ENCODE assay signal across 8 mouse cellular contexts in the genomic region with DNA sequence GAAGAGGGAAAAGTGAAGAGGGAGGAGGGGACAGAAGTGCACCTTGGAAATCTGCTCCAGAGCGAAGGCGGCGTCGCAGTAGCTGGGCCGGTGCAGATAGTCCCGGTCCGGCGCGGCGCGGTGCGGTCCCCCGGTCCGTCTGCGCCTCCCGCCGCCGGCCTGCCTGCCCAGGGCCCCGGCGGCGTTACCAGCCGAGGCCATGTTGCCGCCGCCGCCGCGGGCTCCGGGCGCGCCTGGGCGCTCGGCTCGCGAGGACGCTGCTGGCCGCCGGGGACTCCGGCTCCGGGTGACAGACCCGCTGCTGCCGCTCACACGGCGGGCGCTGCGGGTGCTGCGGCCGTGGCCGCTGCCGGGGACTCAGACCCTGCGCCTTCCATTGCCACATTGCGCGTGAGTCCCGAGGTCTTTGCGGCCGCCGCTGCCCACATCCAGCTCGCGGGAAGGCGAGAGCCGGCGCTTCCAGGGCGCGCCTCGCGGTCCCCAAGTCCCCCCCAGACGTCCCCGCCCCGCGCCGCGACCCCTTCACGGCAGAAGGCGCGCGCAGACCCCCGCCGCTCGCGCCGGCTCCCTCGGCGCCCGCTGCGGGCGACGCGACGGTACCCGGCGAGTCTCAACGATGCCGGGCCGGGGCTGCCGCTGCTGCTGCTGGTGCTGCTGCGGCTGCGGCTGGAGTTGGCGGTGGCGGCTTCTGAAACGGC. TPM values are rescaled to one million over a fixed set of nuclear protein-coding genes. Genes with fewer than 3 reads are reported as not detected.
DNase-seq lines count a peak whose midpoint lies in the region; ATAC-seq lines count a peak whose summit lies in the region.

No protein-coding gene starts in this region.

- H3K9ac ChIP-seq in forebrain, embryonic 12.5 days = peak overlapping the region; percentile 99
- peak overlapping the region; percentile 99 for H3K9ac ChIP-seq in kidney, embryonic 16.5 days (replicated peaks; ENCODE audit: low read length)
- peak overlapping the region; percentile 89 for H3K9ac ChIP-seq in midbrain, embryonic 14.5 days (replicated peaks; ENCODE audit: low read length)

- peak overlapping the region; percentile 100 for H3K27ac ChIP-seq in forebrain, embryonic 12.5 days
- peak overlapping the region; percentile 98 for H3K27ac ChIP-seq in kidney, embryonic 16.5 days (ENCODE audit: low read length)
- H3K27ac ChIP-seq in midbrain, embryonic 14.5 days (replicated peaks; ENCODE audit: low read depth, low read length) = peak overlapping the region; percentile 97

- under 1% methylated on average over 72 of the region's 99 CpGs for WGBS in forebrain, embryonic 12.5 days
- WGBS in kidney, embryonic 16.5 days = under 1% methylated on average over 96 of the region's 99 CpGs
- under 1% methylated on average over 98 of the region's 99 CpGs for WGBS in midbrain, embryonic 14.5 days

- DNase-seq in adrenal gland, adult 2 months = peak; percentile 77
- no peak for DNase-seq in adrenal gland, postnatal 10 days
- DNase-seq in right cerebral cortex, adult 18-20 months = peak; percentile 45
- no peak for DNase-seq in right cerebral cortex, postnatal 4 days
- peak; percentile 75 for DNase-seq in midbrain, embryonic 14.5 days
- DNase-seq in thymus, postnatal 0 days (ENCODE audit: low spot score) = peak; percentile 33

- H3K36me3 ChIP-seq in forebrain, embryonic 12.5 days (replicated peaks) = no peaks in the 10 kb centered on the region
- peaks cover 5% of the 10 kb centered on the region; the same call in 1 of the 2 replicates for H3K36me3 ChIP-seq in kidney, embryonic 16.5 days (ENCODE audit: insufficient read depth, low read length)
- no peaks in the 10 kb centered on the region for H3K36me3 ChIP-seq in midbrain, embryonic 14.5 days (ENCODE audit: control insufficient read depth, insufficient read depth, low read length)

- H3K9me3 ChIP-seq in forebrain, embryonic 12.5 days = no peaks in the 10 kb centered on the region
- H3K9me3 ChIP-seq in kidney, embryonic 16.5 days (ENCODE audit: low read length) = no peaks in the 10 kb centered on the region
- no peaks in the 10 kb centered on the region for H3K9me3 ChIP-seq in midbrain, embryonic 14.5 days (ENCODE audit: control insufficient read depth, low read length)

- peak overlapping the region; percentile 94 for H3K4me2 ChIP-seq in forebrain, embryonic 12.5 days
- peak overlapping the region; percentile 84 for H3K4me2 ChIP-seq in kidney, embryonic 16.5 days (replicated peaks; ENCODE audit: low read depth, low read length)
- peak overlapping the region; percentile 100 for H3K4me2 ChIP-seq in midbrain, embryonic 14.5 days (ENCODE audit: low read length)

- no peak for ATAC-seq in forebrain, embryonic 12.5 days (ENCODE audit: low FRiP score)
- 0 out of 2 replicates have a peak, but pooled peaks have one; percentile 0 for ATAC-seq in kidney, embryonic 16.5 days (ENCODE audit: low FRiP score, low TSS enrichment)
- peak; percentile 0; the same call in 1 of the 2 replicates for ATAC-seq in midbrain, embryonic 14.5 days (ENCODE audit: low FRiP score, low TSS enrichment)

- peaks cover 49% of the 10 kb centered on the region for H3K4me1 ChIP-seq in forebrain, embryonic 12.5 days
- H3K4me1 ChIP-seq in kidney, embryonic 16.5 days (ENCODE audit: insufficient read depth, low read length) = peaks cover 39% of the 10 kb centered on the region
- H3K4me1 ChIP-seq in midbrain, embryonic 14.5 days (ENCODE audit: control insufficient read depth, insufficient read depth, low read length) = peaks cover 22% of the 10 kb centered on the region

- peak overlapping the region; percentile 81 for H3K4me3 ChIP-seq in forebrain, embryonic 12.5 days (replicated peaks)
- peak overlapping the region; percentile 96 for H3K4me3 ChIP-seq in kidney, embryonic 16.5 days (ENCODE audit: low read length)
- peak overlapping the region; percentile 82 for H3K4me3 ChIP-seq in midbrain, embryonic 14.5 days (replicated peaks; ENCODE audit: low read depth, low read length)

- peaks cover 25% of the 10 kb centered on the region for H3K27me3 ChIP-seq in forebrain, embryonic 12.5 days
- peaks cover 5% of the 10 kb centered on the region; the same call in 1 of the 2 replicates for H3K27me3 ChIP-seq in kidney, embryonic 16.5 days (ENCODE audit: insufficient read depth, low read length)
- H3K27me3 ChIP-seq in midbrain, embryonic 14.5 days (ENCODE audit: control insufficient read depth, insufficient read depth, low read length) = peaks cover 24% of the 10 kb centered on the region

RNA-seq across cellular contexts. Expression of a gene that starts 7.9 kb away (rescaled TPM):
- total RNA-seq in adrenal gland, adult 2 months (2021) = 10 to 100 TPM; 30.8 to 57.5 TPM
- polyA plus RNA-seq in adrenal gland, adult 2 months (2012; rRNA removed) = 46.7 and 50.1 TPM in 2 replicates
- 10 to 100 TPM; 38.7 to 55.2 TPM for total RNA-seq in adrenal gland, postnatal 10 days (2021)
- polyA plus RNA-seq in forebrain, embryonic 12.5 days (2016; fragmentation: Nextera tagmentation; extraction: Ambion mirVana) = 24.0 and 24.4 TPM in 2 replicates
- polyA plus RNA-seq in kidney, embryonic 16.5 days (2015; fragmentation: Nextera tagmentation; extraction: Ambion mirVana) = 15.8 and 18.9 TPM in 2 replicates
- polyA plus RNA-seq in midbrain, embryonic 14.5 days (2014; fragmentation: Nextera tagmentation; extraction: Ambion mirVana) = 17.4 and 17.8 TPM in 2 replicates
- 6.4 and 6.7 TPM in 2 replicates for polyA plus RNA-seq in thymus, postnatal 0 days (2015; fragmentation: Nextera tagmentation; extraction: Ambion mirVana)

Comparison
In these comparisons a context has a peak if more than half of its experiments do, and no peak if none do; other contexts are left out.
1. DNase-seq: peak in adrenal gland, adult 2 months (single experiment), right cerebral cortex, adult 18-20 months (single experiment), midbrain, embryonic 14.5 days (single experiment) and thymus, postnatal 0 days (single experiment); none in adrenal gland, postnatal 10 days (single experiment) and right cerebral cortex, postnatal 4 days (single experiment).
2. Peak in every context shown above with its lines, with median percentiles within 50 percentile points of each other: H3K27ac ChIP-seq, H3K4me2 ChIP-seq, H3K4me3 ChIP-seq and H3K9ac ChIP-seq.